Mouse (Mus musculus) myocyte (in vitro differentiated cells): ENCODE results near the gene Wfdc16.

Experiments used
- CEBPB ChIP-seq: IDR thresholded peaks from 2 replicates; pipeline ENCODE4 v1.6.1; 2011; ENCODE audit warnings: mild to moderate bottlenecking, moderate library complexity; ENCODE audit not compliant: poor library complexity, insufficient read depth, severe bottlenecking
- E2F4 ChIP-seq: IDR thresholded peaks from one replicate; pipeline ENCODE4 v1.6.1; 2011; ENCODE audit warnings: mild to moderate bottlenecking, control low read depth, moderate library complexity; ENCODE audit not compliant: insufficient read depth
- MAX ChIP-seq: IDR thresholded peaks from one replicate; pipeline ENCODE4 v1.6.1; 2011; ENCODE audit warnings: low read depth, mild to moderate bottlenecking, control low read depth
- MYOD1 ChIP-seq, 3 experiments: IDR thresholded peaks; one replicate each; pipeline ENCODE4 v1.6.1; 2011; ENCODE audit warnings: control low read depth in 2 of 3, low read depth in 2 of 3, mild to moderate bottlenecking in 2 of 3, moderate library complexity in 1 of 3; ENCODE audit not compliant: insufficient read length in 2 of 3, control insufficient read depth in 1 of 3
- MYOG ChIP-seq, 3 experiments: IDR thresholded peaks; one replicate each; pipeline ENCODE4 v1.6.1; 2011; ENCODE audit warnings: control low read depth in 2 of 3, low read depth in 2 of 3, mild to moderate bottlenecking in 2 of 3; ENCODE audit not compliant: insufficient read length in 2 of 3, control insufficient read depth in 1 of 3, insufficient read depth in 1 of 3
- POLR2A ChIP-seq: IDR thresholded peaks from one replicate; pipeline ENCODE4 v1.6.1; 2011; ENCODE audit warnings: low read depth, mild to moderate bottlenecking, control low read depth, moderate library complexity; ENCODE audit not compliant: insufficient read length
- POLR2AphosphoS2 ChIP-seq: IDR thresholded peaks from one replicate; pipeline ENCODE4 v1.6.1; 2011; ENCODE audit warnings: low read depth, control low read depth; ENCODE audit not compliant: insufficient read length
- REST ChIP-seq: IDR thresholded peaks from one replicate; pipeline ENCODE4 v1.6.1; 2011; ENCODE audit warnings: mild to moderate bottlenecking, control low read depth, moderate library complexity; ENCODE audit not compliant: insufficient read depth, insufficient read length
- SRF ChIP-seq: IDR thresholded peaks from one replicate; pipeline ENCODE4 v1.6.1; 2011; ENCODE audit warnings: low read depth; ENCODE audit not compliant: control insufficient read depth, insufficient read length
- TCF12 ChIP-seq: IDR thresholded peaks from one replicate; pipeline ENCODE4 v1.6.1; 2011; ENCODE audit warnings: mild to moderate bottlenecking, control low read depth; ENCODE audit not compliant: poor library complexity, insufficient read depth, severe bottlenecking
- TCF3 ChIP-seq: IDR thresholded peaks from one replicate; pipeline ENCODE4 v1.6.1; 2011; ENCODE audit warnings: low read depth, control low read depth; ENCODE audit not compliant: insufficient read length
- USF1 ChIP-seq: IDR thresholded peaks from one replicate; pipeline ENCODE4 v1.6.1; 2011; ENCODE audit warnings: low read depth, mild to moderate bottlenecking, control low read depth, moderate library complexity

DNA sequence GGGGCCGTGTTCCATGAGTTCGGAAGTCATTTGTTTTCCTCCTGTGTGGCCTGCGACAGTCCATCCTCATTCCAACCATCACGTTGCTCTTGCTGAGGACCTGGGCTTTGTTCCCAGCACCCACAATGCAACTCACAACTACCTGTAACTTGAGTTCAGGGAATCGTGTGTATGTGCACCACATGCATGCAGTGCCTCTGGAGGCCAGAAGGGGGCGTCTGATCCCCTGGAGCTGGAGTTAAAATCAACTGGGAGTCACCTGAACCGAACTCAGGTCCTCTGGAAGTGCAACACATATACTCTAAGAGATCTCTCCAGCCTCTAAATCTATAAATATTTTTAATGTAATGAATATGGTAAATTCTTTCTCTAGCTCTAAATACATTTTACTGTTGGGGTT lies 37.5 kb upstream of the Wfdc16 start:
- TF ChIP-seq POLR2A (no peak), POLR2AphosphoS2 (no peak), SRF (no peak), MAX (no peak), REST (no peak), MYOD1 (IDR thresholded peaks at IDR 0.05; ENCODE audit: control insufficient read depth in 1 of 3, insufficient read length in 2 of 3, low read depth in 2 of 3) (no peak), TCF12 (no peak), E2F4 (no peak), USF1 (no peak), CEBPB (no peak), MYOG (IDR thresholded peaks at IDR 0.05; ENCODE audit: control insufficient read depth in 1 of 3, insufficient read depth in 1 of 3, insufficient read length in 2 of 3, low read depth in 2 of 3) (no peak), TCF3 (no peak)
